Mouse (Mus musculus): ENCODE data around the gene Gm17093. TPM values are rescaled to one million over a fixed set of nuclear protein-coding genes. Genes with fewer than 3 reads are reported as not detected.

Gene Gm17093
- not detected for polyA plus RNA-seq (2014; fragmentation: Illumina TruSeq; extraction: RNeasy Lipid Tissue Mini Kit (QIAGEN cat#74804); ENCODE audit: low read depth, low replicate concordance)

GRCm38 (mm10) chr14:44517976-44518375, at the start of gene Gm17093:
Gene Gm17093 (plus strand): TSS chr14:44518276.

GRCm38 (mm10) chr14:44492163-44492562, 25.9 kb upstream of the Gm17093 start, which contains the start of gene BC061237:
Gene BC061237 (plus strand): TSS chr14:44492463.

Other genes starting within 250 kb of the Gm17093 start
- not detected for gene Gm8220, start 232.7 kb upstream of the Gm17093 start, polyA plus RNA-seq (2014; fragmentation: Illumina TruSeq; extraction: RNeasy Lipid Tissue Mini Kit (QIAGEN cat#74804); ENCODE audit: low read depth, low replicate concordance)
- gene Gm5930, start 179.7 kb upstream of the Gm17093 start, polyA plus RNA-seq (2014; fragmentation: Illumina TruSeq; extraction: RNeasy Lipid Tissue Mini Kit (QIAGEN cat#74804); ENCODE audit: low read depth, low replicate concordance), result not detected
- not detected for gene Gm8229, start 152.9 kb upstream of the Gm17093 start, polyA plus RNA-seq (2014; fragmentation: Illumina TruSeq; extraction: RNeasy Lipid Tissue Mini Kit (QIAGEN cat#74804); ENCODE audit: low read depth, low replicate concordance)
- not detected for gene Gm3371, start 107.6 kb upstream of the Gm17093 start, polyA plus RNA-seq (2014; fragmentation: Illumina TruSeq; extraction: RNeasy Lipid Tissue Mini Kit (QIAGEN cat#74804); ENCODE audit: low read depth, low replicate concordance)
- gene Gm8232, start 84.6 kb upstream of the Gm17093 start, polyA plus RNA-seq (2014; fragmentation: Illumina TruSeq; extraction: RNeasy Lipid Tissue Mini Kit (QIAGEN cat#74804); ENCODE audit: low read depth, low replicate concordance), result not detected
- gene BC061237, start 25.8 kb upstream of the Gm17093 start, polyA plus RNA-seq (2014; fragmentation: Illumina TruSeq; extraction: RNeasy Lipid Tissue Mini Kit (QIAGEN cat#74804); ENCODE audit: low read depth, low replicate concordance), result 1.5 TPM
- not detected for gene Gm8247, start 64.9 kb downstream of the Gm17093 start, polyA plus RNA-seq (2014; fragmentation: Illumina TruSeq; extraction: RNeasy Lipid Tissue Mini Kit (QIAGEN cat#74804); ENCODE audit: low read depth, low replicate concordance)
- gene Gm5624, start 109.7 kb downstream of the Gm17093 start, polyA plus RNA-seq (2014; fragmentation: Illumina TruSeq; extraction: RNeasy Lipid Tissue Mini Kit (QIAGEN cat#74804); ENCODE audit: low read depth, low replicate concordance), result not detected
- not detected for gene Gm8257, start 188.2 kb downstream of the Gm17093 start, polyA plus RNA-seq (2014; fragmentation: Illumina TruSeq; extraction: RNeasy Lipid Tissue Mini Kit (QIAGEN cat#74804); ENCODE audit: low read depth, low replicate concordance)
- not detected for gene Gm8267, start 232.1 kb downstream of the Gm17093 start, polyA plus RNA-seq (2014; fragmentation: Illumina TruSeq; extraction: RNeasy Lipid Tissue Mini Kit (QIAGEN cat#74804); ENCODE audit: low read depth, low replicate concordance)

All from adipose tissue, adult 10 weeks (tissue).